Mouse (Mus musculus) left cerebral cortex, adult 9 months (tissue): ENCODE data around the gene Taf1d.
"Not testable (repeated sequence)": the region's sequence is repeated elsewhere in the genome, so short reads cannot be mapped to it uniquely, and the experiment has no call there.

Experiments used
- DNase-seq, 2 experiments: peaks; one replicate each; pipeline ENCODE4 v3.0.0; 2022; ENCODE audit warnings: low spot score in 2 of 2

Taf1d gene

DNA sequence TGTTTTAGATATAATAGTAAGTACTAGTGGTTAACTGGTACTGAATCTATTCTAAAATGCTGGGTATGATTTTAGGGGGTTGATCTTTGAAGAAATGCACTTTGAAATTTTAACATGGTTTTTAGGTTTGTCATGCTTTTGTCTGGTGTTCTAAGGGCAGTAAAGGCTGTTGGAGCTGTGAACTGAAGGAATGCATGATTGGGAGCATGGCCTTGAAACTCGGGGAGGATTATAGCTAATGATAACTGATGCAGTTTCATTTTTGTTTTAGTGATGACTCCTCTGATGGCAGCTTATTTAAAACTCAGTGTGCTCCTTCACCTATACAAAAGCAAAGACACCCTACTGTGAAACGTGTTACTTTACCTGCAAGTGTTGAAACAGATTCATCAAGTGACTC, 2.2 kb downstream of the Taf1d start:
- no peak for DNase-seq

DNA sequence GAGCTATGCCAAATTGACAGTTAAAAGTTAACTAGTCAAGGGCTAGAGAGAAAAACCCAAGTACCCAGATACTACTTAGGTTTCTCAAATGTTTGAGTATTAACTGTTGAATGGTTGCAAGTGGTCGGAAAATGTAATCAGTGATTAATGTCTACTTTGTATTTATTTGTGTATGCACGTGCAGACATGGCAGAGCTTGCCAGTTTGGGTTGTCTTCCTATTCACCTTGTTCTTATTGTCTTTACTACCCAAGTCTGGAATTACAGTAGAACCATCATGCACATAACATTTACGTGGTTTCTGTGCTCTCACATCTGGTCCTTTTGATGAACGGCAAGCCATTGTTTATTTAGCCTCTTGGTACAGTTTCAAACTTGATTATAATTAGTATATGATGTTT, 3.4 kb downstream of the Taf1d start:
- no peak for DNase-seq

DNA sequence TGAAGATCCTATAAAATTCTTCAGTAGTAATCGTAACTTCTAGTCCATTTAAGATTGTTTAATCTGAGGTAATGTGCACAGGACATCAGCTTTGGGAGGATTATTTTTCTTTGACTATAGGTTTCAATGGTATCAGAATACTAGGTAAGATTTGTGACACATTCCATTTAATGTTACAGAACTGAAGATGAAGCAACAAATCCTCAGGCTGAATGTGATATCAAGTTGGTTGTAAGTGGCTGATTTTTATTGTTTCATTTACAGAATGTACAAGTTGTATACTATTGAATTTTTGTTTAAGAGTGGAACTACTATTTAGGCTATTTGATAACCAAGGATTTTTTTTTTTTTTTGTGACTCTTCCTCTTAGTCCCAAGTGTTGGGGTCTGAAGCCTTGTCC, 4.2 kb downstream of the Taf1d start:
- no peak for DNase-seq

DNA sequence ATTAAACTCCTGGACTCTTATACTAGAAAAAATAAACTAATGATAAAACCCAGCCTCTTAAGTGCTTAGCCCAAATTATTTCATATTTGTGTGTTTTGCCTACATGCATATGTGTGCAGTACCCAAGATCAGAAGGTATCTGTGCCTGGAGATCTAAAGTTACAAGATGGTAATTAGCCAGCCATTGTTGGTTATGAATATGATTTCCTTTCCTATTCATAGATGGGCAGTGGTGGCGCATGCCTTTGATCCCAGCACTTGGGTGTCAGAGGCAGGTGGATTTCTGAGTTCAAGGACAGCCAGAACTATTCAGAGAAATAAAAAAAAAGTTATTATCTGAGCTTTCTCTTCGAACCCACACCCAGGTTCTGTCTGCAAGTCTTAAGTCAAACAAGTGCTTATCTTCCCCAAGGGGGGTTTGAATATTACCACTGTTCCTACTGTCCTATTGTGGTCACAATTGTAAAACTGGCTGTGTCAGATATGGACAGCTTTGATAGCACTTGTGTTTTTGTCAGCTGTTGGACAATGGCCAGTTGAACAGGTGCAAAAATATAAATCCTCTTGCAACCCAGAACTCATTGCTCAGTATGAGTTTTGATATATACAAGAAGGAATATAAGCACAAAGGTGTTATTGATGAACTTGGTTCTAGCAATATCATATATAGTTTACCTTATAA, 6.2 kb downstream of the Taf1d start:
- no peak for DNase-seq

DNA sequence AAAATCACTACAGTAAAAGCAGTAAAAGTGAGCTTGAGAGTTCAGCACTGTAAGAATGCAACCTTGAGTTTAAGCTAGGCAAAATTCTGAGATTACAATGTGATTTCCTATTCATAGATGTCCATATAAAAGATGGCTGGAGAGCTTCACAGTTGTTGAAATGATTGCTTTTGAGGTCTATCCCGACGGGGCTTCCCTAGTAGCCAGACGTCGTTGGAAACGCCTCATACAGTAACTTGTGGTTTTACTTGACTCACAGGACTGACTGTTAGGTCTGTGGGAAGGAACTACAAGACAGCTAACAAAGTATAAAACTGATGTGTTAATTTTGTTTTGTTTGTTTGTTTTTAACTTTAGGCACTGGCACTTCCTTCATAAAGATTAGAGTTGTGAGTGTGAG, 7.6 kb downstream of the Taf1d start:
- no peak for DNase-seq

DNA sequence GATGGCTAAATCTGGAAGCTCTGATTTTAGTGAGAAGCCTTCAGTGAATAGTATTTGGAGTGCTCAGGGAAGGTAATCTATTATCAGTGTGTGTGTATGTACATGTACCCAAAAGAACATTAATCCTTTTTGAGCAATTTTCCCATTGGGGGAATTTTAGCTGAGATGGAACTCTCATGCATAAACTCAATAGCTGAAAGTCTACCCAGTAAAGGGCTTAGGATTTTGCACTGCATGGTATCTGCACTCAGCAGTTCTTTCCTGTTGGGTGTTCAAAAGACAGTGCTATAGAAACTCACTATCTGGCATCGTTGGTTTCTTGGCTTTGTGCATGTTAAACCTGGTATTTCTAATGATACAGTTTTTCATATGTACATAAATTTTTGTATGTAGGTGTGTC, 8.6 kb downstream of the Taf1d start:
- DNase-seq, result no peak

DNA sequence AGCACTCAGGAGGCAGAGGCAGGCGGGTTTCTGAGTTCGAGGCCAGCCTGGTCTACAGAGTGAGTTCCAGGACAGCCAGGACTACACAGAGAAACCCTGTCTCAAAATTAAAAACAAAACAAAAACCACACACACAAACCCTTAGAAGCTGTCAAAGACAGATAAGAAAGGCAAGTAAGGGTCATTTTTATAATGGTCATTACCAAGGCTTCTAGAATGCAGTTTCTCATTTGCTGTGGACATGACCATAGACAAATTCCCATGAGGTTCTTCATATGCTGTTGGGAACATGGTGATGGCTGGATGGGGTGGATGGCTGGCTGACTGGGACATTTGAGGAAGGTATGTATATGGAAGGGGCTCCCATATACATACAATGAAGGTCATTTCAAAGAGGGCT, 10.3 kb downstream of the Taf1d start:
- DNase-seq, result not testable (repeated sequence)

DNA sequence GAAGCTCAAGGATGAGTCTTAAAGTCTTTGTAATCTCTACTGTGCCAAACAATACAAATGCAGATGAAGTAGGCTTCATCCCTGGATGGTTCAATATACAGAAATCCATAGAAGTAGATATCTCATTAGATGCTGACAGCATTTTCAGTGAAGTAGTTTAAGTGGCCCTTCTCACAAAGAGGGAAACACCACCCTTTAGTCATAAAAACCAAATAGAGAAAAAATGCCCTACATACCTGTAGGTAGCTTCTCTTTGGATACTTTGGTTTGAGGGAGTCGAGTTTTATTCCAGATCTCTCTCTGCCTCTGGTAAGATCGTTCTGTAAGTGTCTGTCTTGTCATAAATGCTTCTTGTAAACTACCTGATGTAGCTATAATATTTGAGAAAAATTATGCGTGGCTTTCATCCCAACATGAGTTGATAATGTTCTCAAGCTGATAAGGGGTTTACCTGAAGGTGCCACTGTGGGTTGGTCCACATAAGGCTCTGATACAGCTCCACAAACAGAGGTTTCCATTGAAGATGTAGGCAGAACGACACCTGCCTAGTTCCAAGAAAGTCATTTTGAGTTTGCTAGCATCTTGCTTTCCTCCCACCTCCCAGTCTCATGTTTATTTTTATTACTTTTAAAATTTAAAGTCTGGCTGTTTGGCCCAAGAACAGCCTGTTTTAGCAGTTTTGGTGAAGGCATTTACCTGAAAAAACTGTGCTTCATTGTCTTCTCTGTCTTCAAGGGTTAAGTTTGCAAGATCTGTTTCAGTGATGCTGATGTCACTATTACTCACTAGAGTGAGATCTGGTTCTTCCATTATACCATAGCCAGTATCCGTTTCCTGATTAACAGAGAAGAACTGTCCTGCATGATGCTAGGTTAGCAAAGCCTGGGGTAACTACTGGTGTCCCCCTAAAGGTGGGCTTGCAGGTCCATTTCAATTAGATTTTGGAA, 11.5 kb downstream of the Taf1d start:
- DNase-seq, result no peak

DNA sequence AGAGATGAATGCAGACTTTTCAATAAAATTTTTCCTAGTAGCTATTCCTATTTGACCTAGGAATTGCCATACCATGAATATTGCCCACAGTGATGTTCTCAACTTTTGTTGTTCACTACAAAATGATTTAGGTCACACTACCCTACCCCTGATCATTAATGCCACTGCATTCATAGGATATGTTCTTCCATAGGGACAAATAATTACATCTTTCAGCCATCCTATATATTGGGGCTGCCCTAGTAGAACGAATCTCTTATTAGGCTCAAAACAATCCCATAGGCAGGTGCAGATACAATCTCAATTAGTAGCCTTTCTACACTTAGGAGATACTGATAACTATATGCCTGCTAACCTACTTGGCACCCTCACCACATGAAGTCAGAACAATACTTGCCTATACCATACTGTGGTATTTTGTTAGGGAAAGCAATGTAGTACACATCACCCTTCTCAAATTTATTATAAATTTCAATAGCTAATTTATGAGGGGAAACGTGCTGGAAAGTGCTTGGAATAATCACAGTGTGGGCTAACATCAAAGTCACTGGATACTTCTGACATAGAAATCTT, 12.2 kb downstream of the Taf1d start:
- DNase-seq, result no peak

DNA sequence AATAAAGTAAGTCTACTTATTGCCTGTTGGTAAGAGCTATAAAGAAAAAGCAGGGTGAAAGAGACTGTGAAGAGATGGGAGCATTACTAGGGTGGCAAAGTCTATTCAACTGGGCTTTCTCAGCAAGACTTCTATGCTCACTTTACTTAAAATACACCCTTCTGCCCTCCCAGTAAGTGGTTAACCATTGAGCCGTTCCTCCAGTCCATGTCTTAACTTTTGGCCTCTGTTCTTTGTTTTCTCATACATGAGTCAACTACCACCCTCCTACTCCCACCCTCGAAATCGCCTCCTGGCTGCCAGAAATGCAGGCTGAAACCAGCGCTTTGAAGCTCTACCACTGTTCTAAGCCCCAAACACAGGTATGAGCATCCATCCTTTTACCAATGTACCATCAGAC, 31.8 kb downstream of the Taf1d start:
- no peak for DNase-seq

DNA sequence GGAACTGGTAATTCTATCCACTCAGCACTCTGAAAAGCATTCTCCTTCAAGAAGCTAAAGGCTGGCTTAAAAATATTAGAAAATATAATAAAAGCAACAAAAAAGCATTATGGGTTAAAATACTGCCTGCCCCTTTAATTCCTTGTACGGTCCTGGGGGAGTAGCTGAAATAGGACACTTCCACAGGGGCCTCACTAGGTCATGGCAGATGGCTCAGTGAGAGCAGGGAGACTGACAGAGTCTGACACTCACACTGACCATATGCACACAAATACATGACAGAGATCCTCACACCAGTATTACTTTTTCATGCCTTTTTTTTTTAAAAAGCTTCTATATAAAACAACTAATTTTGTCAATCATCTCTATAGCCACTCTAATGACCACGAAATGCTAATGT, 43.9 kb downstream of the Taf1d start:
- no peak for DNase-seq

DNA sequence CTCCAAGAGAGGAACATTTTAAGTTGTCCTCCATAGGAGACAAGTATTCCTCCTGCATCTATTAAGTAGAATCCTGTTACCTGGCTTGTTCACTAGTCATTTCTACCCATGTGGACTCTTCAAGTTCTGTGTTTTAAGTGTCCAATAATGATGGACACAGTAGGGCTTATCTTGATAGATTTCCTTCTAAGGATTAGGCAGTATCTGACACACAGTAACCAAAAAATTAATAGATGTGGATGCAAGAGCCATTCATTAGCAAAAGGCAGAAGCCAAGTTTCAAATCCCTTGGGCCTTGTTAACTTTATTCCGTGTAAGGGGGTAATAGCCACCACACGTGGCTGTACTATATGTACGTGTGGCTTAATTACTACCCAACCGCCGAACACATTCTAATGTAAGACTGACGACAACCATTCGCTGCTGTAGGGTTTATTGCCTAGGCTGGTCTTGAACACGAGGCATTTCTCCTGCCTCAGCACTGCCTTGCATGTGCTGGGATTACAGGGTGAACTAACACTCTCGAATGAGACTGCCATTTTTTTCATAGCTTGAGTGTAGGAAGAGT, 51.0 kb downstream of the Taf1d start:
- no peak for DNase-seq

DNA sequence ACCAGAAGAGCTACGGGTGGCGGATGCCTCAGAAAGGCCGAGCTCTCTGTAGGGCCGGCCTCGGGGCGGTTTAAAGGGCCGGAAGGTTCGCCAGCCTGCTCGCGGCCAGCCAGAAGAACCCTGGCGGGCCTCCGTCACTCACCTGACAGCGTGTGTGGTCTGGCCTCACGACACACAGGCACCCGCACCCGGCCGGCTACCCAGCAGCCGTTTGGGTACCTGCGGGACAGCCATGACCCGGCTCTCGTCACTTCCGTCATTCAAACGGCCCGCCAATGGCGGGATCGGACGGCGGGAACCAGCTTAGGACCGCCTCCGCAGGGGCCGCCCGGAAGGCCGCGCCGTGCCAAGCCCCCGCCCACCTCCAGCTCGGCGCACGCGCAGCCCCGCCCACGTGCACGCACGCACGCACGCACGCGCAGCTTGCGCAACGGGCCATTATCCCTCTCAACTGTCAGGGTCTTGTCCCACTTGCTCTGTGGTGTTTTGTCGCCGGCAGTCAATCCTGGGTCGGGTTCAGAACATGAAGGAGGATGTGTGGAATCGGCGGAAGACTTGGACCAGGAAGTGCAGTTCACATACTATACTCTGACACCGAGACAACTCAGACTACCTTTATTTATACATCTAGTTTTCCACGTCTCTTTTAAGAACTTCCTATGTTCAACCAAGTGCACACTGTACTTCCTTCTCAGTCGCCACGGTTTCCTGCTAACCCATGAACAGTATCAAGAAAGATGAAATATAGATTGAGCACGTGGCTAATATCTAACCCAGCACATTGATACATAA, 51.7 kb downstream of the Taf1d start, which contains the start of gene Cep295:
Gene Cep295 (minus strand): TSS at position 305 of the 792 bp plus-strand sequence.
- DNase-seq, result peak; percentile 86 to 95

DNA sequence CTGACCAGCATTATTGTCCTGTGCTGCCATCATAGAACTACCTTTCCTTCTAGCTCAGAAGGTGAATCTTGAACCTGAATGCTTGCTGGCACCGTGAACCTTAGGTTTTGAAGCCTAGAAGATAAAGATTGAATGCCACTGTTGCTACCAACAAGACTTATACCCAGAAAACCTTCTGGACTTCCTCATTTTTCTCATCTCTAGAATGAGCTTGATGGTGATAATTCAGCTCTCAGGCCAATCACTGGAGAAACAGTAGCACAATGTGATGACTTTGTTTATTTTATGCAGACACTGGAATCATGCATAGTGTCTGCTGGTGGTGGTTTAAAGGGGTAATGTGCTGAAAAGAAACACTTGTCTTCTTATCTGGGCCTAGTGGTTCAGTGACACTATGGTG, 58.8 kb downstream of the Taf1d start:
- DNase-seq, result no peak

DNA sequence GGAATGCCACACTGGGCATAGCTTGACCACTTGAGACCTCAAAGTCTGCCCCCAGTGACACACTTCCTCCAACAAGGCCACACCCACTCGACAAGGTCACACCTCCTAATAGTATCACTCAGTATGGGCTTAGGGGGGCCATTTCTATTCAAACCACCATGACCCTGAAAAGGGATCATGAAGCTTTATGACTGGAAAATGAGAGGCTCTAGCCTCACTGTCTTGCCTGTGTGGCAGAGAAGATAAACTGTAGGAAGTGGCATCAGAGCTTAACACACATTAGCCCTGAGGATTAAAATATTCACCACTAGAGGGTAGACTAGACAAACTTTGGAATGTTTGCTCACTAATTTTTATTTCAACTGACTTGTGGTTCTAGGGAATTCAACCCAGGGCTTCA, 59.8 kb downstream of the Taf1d start:
- no peak for DNase-seq

DNA sequence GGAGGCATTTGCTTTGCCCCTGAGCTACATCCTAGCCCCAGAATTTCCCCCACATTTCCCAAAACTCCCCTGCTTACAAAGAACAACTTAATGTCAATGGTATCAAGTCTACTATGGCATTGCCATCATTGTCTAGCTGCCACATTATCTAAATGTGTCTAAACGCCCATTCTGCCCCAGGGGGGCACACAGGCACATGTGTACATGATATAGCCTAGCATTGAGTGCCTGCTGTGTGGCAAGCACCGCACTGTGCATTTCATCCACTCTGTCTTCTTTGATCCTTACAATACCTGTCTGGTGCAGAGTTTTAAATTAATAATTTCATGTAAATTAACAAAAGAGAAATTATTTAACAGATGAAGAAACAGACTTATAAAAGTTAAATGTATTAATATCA, 60.2 kb downstream of the Taf1d start:
- no peak for DNase-seq
